Mouse (Mus musculus) ES-Bruce4 (cell line): ENCODE data around the gene Car15. TPM values are rescaled to one million over a fixed set of nuclear protein-coding genes. Genes with fewer than 3 reads are reported as not detected.

Experiments used
- H3K27ac ChIP-seq: 2 replicates; pipeline ENCODE4 v1.5.1; 2012; ENCODE audit warnings: low read length, inconsistent platforms; ENCODE audit not compliant: insufficient read depth
- H3K27me3 ChIP-seq: 2 replicates; pipeline ENCODE4 v1.6.1; 2012; ENCODE audit warnings: mild to moderate bottlenecking, low read length, inconsistent platforms; ENCODE audit not compliant: control insufficient read depth, poor library complexity, insufficient read depth, severe bottlenecking
- H3K36me3 ChIP-seq: 2 replicates; pipeline ENCODE4 v1.6.1; 2012; ENCODE audit warnings: inconsistent platforms, mild to moderate bottlenecking, low read length, moderate library complexity; ENCODE audit not compliant: control insufficient read depth, poor library complexity, insufficient read depth, severe bottlenecking
- H3K4me1 ChIP-seq: one replicate; pipeline ENCODE4 v1.8.1; 2011; ENCODE audit warnings: low read length; ENCODE audit not compliant: control insufficient read depth, insufficient read depth
- H3K4me3 ChIP-seq: 2 replicates; pipeline ENCODE4 v1.5.1; 2011; ENCODE audit warnings: low read depth, mild to moderate bottlenecking, low read length
- H3K9ac ChIP-seq: 2 replicates; pipeline ENCODE4 v1.6.1; 2012; ENCODE audit warnings: low read depth, mild to moderate bottlenecking, inconsistent platforms; ENCODE audit not compliant: poor library complexity, severe bottlenecking
- H3K9me3 ChIP-seq: replicated peaks from 2 replicates; pipeline ENCODE4 v1.6.1; 2012; ENCODE audit warnings: mild to moderate bottlenecking, low read length, inconsistent platforms; ENCODE audit not compliant: control insufficient read depth, poor library complexity, insufficient read depth, severe bottlenecking
- CTCF ChIP-seq: IDR thresholded peaks from one replicate; pipeline ENCODE4 v1.8.1; 2011; ENCODE audit warnings: low read depth, low read length
- EP300 ChIP-seq: IDR thresholded peaks from 2 replicates; pipeline ENCODE4 v1.6.1; 2011; ENCODE audit warnings: low read depth, low read length; ENCODE audit not compliant: insufficient read depth
- POLR2A ChIP-seq: IDR thresholded peaks from one replicate; pipeline ENCODE4 v1.8.1; 2011; ENCODE audit warnings: low read length; ENCODE audit not compliant: insufficient read depth
- polyA plus RNA-seq: library from polyadenylated mRNA; stranded (reverse); fragments of >200 nt; gene quantifications from 2 replicates; pipeline ENCODE4 v1.2.4, GENCODE M21; 2011; ENCODE audit warnings: low read depth; ENCODE audit not compliant: missing spikeins, insufficient read depth, insufficient read length

Gene Car15
- not detected in 2 replicates for polyA plus RNA-seq

GRCm38 (mm10) chr16:17838051-17838450 lies at the start of gene Car15:
Car15 (minus strand) TSS chr16:17838364.
- Histone ChIP-seq H3K4me3 (no peak within 1 kb of the TSS), H3K27ac (no peak within 1 kb of the TSS), H3K27me3 (peaks cover 9% of the 10 kb centered on the region), H3K36me3 (no peaks in the 10 kb centered on the region), H3K4me1 (peaks cover 2% of the 10 kb centered on the region), H3K9me3 (no peaks in the 10 kb centered on the region), H3K9ac (no peak within 1 kb of the TSS)
- TF ChIP-seq POLR2A = no peak
- TF ChIP-seq EP300 = no peak
- TF ChIP-seq CTCF = no peak

- Histone ChIP-seq H3K9me3 (no peaks in the 10 kb centered on the region), H3K9ac (no peak overlapping the region), H3K27me3 (no peaks in the 10 kb centered on the region), H3K36me3 (no peaks in the 10 kb centered on the region), H3K4me3 (no peak overlapping the region), H3K4me1 (peaks cover 3% of the 10 kb centered on the region), H3K27ac (0 out of 2 replicates have a peak overlapping the region, but pooled peaks have one; percentile 1)
- TF ChIP-seq EP300 = peak; percentile 84; the same call in 1 of the 2 replicates
- TF ChIP-seq POLR2A = no peak
Observed at GRCm38 (mm10) chr16:17884116-17884515, 46.0 kb upstream of the Car15 start.

- Histone ChIP-seq H3K4me1 (peaks cover 3% of the 10 kb centered on the region), H3K4me3 (no peak overlapping the region), H3K9ac (no peak overlapping the region), H3K27ac (no peak overlapping the region), H3K27me3 (no peaks in the 10 kb centered on the region), H3K9me3 (no peaks in the 10 kb centered on the region), H3K36me3 (no peaks in the 10 kb centered on the region)
- TF ChIP-seq CTCF (no peak), EP300 (no peak), POLR2A (no peak)
Observed at GRCm38 (mm10) chr16:17882196-17882595, 44.0 kb upstream of the Car15 start.

GRCm38 (mm10) chr16:17879571-17879970 lies 41.4 kb upstream of the Car15 start:
- Histone ChIP-seq H3K4me3 (no peak overlapping the region), H3K9ac (no peak overlapping the region), H3K4me1 (peaks cover 3% of the 10 kb centered on the region), H3K27me3 (no peaks in the 10 kb centered on the region), H3K27ac (no peak overlapping the region), H3K36me3 (no peaks in the 10 kb centered on the region), H3K9me3 (no peaks in the 10 kb centered on the region)
- TF ChIP-seq POLR2A (no peak), CTCF (no peak), EP300 (no peak)

- Histone ChIP-seq H3K27ac (no peak overlapping the region), H3K27me3 (no peaks in the 10 kb centered on the region), H3K4me3 (no peak overlapping the region), H3K4me1 (no peaks in the 10 kb centered on the region), H3K9ac (no peak overlapping the region), H3K36me3 (peaks cover 5% of the 10 kb centered on the region; the same call in 1 of the 2 replicates), H3K9me3 (no peaks in the 10 kb centered on the region)
- no peak for TF ChIP-seq EP300
- TF ChIP-seq CTCF = no peak
- TF ChIP-seq POLR2A = no peak
Observed at GRCm38 (mm10) chr16:17876096-17876495, 37.9 kb upstream of the Car15 start.

GRCm38 (mm10) chr16:17875174-17875573 lies 37.0 kb upstream of the Car15 start:
- no peaks in the 10 kb centered on the region for H3K4me1 ChIP-seq
- H3K9ac ChIP-seq = no peak overlapping the region
- no peak for TF ChIP-seq EP300
- TF ChIP-seq CTCF = no peak
- TF ChIP-seq POLR2A = no peak
- no peaks in the 10 kb centered on the region for H3K9me3 ChIP-seq
- H3K4me3 ChIP-seq = no peak overlapping the region
- H3K27ac ChIP-seq = no peak overlapping the region
- H3K36me3 ChIP-seq = peaks cover 5% of the 10 kb centered on the region; the same call in 1 of the 2 replicates
- H3K27me3 ChIP-seq = no peaks in the 10 kb centered on the region

GRCm38 (mm10) chr16:17872995-17873394 lies 34.8 kb upstream of the Car15 start:
- Histone ChIP-seq H3K9ac (no peak overlapping the region), H3K36me3 (peaks cover 5% of the 10 kb centered on the region; the same call in 1 of the 2 replicates), H3K4me1 (no peaks in the 10 kb centered on the region), H3K4me3 (no peak overlapping the region), H3K9me3 (no peaks in the 10 kb centered on the region), H3K27ac (no peak overlapping the region), H3K27me3 (no peaks in the 10 kb centered on the region)
- TF ChIP-seq CTCF = no peak
- no peak for TF ChIP-seq POLR2A
- no peak for TF ChIP-seq EP300
